Mouse (Mus musculus): ENCODE measurements around the gene Eif3i.

The Eif3i gene

DNA sequence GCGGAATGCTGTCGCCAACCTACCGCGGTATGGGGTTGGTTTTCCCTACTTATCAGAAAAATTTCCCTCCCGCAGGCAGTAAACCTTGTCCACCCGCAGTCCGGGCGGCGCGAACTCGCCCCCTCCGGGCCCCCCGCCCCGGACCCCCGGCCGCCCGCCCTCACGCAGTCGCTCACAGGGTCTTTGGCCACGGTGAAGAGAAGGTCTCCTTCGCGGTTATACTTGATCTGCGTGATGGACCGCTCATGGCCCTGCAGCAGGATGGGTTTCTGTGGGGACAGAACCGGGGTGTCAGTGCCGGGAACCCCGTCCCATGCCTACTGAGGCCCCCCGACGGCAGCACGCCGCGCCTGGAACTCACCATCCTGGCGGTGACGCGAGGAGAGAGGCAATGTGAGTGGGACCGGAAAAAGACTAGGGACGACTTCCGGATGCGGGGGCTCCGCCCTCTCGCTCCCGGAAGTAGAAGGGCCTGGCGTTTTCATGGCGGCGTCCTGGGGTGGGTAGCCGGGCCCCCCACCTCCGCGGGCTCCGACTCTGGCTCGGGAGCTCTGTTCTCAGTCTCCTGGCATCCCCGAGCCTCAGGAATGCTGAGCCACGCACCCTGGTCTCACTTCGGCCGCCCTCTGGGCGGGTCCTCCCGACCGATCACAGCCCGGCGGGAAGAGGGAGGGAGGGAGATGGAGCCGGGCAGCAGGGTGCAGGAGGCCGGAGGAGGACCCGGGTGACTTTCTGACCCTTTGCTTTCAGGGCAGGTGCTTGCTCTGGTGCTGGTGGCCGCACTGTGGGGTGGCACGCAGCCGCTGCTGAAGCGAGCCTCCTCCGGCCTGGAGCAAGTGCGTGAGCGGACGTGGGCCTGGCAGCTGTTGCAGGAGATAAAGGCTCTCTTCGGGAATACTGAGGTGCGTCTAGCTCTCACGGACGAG lies at the start of gene Eif3i, which contains the start of gene Tmem234:
Gene Eif3i, minus strand, starts transcription at position 416 of the 926 bp plus-strand sequence.
Gene Tmem234, plus strand, starts transcription at position 436 of the 926 bp plus-strand sequence.
- Histone ChIP-seq H3K4me1 (replicated peaks; ENCODE audit: low read depth, low read length) (peaks cover 68% of the 10 kb centered on the region), H3K36me3 (ENCODE audit: insufficient read depth, low read length) (peaks cover 76% of the 10 kb centered on the region), H3K9me3 (ENCODE audit: low read length) (no peaks in the 10 kb centered on the region), H3K4me3 (replicated peaks; ENCODE audit: low read length) (peak within 1 kb of the TSS; percentile 100), H3K27me3 (ENCODE audit: insufficient read depth, low read length) (no peaks in the 10 kb centered on the region)
- no peak for TF ChIP-seq CTCF (conservative IDR thresholded peaks at IDR 0.05; ENCODE audit: low read length)
- no peak for TF ChIP-seq POU5F1 (IDR thresholded peaks at IDR 0.05; ENCODE audit: borderline replicate concordance, low read length)
- TF ChIP-seq NANOG (IDR thresholded peaks at IDR 0.05; ENCODE audit: borderline replicate concordance, low read length): no peak

DNA sequence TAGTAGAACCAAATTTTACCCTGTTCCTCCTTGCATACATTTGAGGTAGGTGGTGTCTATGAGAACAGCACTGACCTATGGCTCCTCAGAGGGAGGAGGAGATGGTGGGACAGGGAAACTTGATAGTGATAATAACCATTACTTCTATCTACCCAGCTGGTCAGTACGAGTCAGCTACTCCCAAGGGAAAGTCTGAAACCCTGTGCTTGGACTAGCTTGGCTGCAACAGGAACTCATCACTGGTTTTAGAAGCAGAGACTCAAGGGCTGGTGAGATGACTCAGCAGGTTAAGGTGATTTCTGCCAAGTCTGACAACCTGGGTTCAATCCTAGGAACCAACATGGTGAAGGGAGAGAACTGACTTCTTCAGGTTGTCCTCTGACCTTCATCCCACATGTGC lies 48.2 kb upstream of the Eif3i start:
- Histone ChIP-seq H3K9me3 (ENCODE audit: low read length) (no peaks in the 10 kb centered on the region), H3K4me3 (replicated peaks; ENCODE audit: low read length) (no peak overlapping the region), H3K27me3 (ENCODE audit: insufficient read depth, low read length) (no peaks in the 10 kb centered on the region), H3K36me3 (ENCODE audit: insufficient read depth, low read length) (peaks cover 95% of the 10 kb centered on the region), H3K4me1 (replicated peaks; ENCODE audit: low read depth, low read length) (no peaks in the 10 kb centered on the region)
- TF ChIP-seq NANOG (IDR thresholded peaks at IDR 0.05; ENCODE audit: borderline replicate concordance, low read length) (no peak), POU5F1 (IDR thresholded peaks at IDR 0.05; ENCODE audit: borderline replicate concordance, low read length) (no peak), CTCF (conservative IDR thresholded peaks at IDR 0.05; ENCODE audit: low read length) (no peak)

DNA sequence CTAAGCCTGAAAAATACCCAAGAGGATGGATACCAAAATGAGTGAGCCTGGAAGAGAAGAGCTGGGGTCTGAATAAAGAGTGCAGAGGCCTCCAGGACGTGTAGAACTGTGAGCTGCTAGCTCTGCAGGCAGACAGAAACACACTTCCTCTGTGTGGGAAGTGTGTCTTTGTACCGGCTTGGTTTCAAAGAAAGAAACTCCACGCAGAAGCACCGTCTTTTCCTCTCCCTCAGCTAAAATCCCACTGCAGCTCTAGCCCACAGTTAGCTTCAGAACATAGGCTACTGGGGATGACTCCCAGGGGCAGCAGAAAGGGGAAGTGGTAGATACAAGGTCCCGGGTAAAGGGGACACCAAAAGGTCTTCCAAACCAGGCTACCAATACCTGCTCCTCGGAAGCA lies 44.8 kb upstream of the Eif3i start:
- Histone ChIP-seq H3K36me3 (ENCODE audit: insufficient read depth, low read length) (peaks cover 67% of the 10 kb centered on the region), H3K4me1 (replicated peaks; ENCODE audit: low read depth, low read length) (peaks cover 12% of the 10 kb centered on the region), H3K4me3 (replicated peaks; ENCODE audit: low read length) (no peak overlapping the region), H3K27me3 (ENCODE audit: insufficient read depth, low read length) (no peaks in the 10 kb centered on the region), H3K9me3 (ENCODE audit: low read length) (no peaks in the 10 kb centered on the region)
- TF ChIP-seq NANOG (IDR thresholded peaks at IDR 0.05; ENCODE audit: borderline replicate concordance, low read length) (no peak), CTCF (conservative IDR thresholded peaks at IDR 0.05; ENCODE audit: low read length) (no peak), POU5F1 (IDR thresholded peaks at IDR 0.05; ENCODE audit: borderline replicate concordance, low read length) (no peak)

DNA sequence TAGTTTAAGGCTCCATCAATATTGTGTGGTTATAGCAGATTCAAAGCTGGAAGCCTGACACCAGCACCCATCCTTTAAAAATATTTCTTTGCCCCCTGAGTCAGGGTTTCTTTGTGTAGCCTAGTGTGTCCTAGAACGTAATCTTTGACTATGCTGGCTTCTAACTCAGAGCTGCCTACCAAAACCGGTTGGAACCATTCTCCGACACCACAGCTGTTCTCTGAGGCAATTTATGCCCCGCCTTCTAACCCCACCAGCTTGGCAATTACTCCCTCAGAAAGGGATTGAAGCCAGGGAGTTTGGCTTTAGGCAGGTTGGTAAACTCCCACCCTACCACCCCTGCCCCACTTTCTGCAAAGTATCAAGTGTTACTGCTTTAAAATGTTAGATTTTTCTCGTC lies 41.3 kb upstream of the Eif3i start:
- TF ChIP-seq NANOG (IDR thresholded peaks at IDR 0.05; ENCODE audit: borderline replicate concordance, low read length) (no peak), POU5F1 (IDR thresholded peaks at IDR 0.05; ENCODE audit: borderline replicate concordance, low read length) (no peak), CTCF (conservative IDR thresholded peaks at IDR 0.05; ENCODE audit: low read length) (no peak)
- no peaks in the 10 kb centered on the region for H3K9me3 ChIP-seq (ENCODE audit: low read length)
- peak overlapping the region; percentile 88 for H3K4me3 ChIP-seq (replicated peaks; ENCODE audit: low read length)
- H3K4me1 ChIP-seq (replicated peaks; ENCODE audit: low read depth, low read length): peaks cover 39% of the 10 kb centered on the region
- no peaks in the 10 kb centered on the region for H3K27me3 ChIP-seq (ENCODE audit: insufficient read depth, low read length)
- peaks cover 64% of the 10 kb centered on the region for H3K36me3 ChIP-seq (ENCODE audit: insufficient read depth, low read length)

DNA sequence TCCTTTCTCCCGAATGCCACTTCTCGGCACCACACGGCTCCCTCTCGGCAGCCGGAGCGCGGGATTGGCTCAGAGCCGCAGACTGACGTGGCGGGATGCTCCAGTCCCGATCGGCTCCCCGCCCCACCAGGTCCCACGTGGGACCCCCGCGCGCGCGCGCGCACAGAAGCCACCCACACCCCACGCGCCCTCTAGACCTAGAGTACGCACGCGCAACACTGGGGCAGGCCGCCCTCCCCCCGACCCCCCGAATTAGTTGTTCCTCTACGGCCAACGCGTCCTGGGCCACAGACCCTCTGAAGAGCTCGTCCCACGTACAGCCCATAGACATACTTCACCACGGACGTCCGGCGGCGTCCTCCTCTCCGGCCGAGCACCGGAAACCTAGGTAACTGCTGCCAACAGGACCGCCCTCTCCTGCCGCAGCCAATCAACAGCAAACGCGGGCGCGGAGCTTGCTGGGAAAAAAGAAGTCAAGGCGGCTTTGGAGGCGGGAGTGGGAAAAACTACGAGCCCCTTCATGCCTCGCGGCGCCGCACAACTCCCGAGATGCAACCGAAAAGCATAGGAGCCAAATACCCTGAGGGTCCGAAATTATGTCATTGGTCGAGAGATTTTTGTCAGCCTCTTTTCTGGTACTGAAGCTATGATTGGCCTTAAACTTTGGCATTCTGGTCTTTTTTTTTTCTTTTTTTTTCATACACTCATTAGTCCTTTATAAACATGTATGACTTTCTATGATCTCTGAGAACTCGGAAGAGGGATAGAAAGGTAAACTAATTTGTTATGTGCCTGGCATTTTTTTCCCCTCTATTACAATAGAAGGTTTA lies 40.4 kb upstream of the Eif3i start, which contains the start of gene Txlna:
Gene Txlna, minus strand, starts transcription at position 428 of the 830 bp plus-strand sequence.
- Histone ChIP-seq H3K4me1 (replicated peaks; ENCODE audit: low read depth, low read length) (peaks cover 44% of the 10 kb centered on the region), H3K36me3 (ENCODE audit: insufficient read depth, low read length) (peaks cover 64% of the 10 kb centered on the region), H3K27me3 (ENCODE audit: insufficient read depth, low read length) (no peaks in the 10 kb centered on the region), H3K4me3 (replicated peaks; ENCODE audit: low read length) (peak within 1 kb of the TSS; percentile 88), H3K9me3 (ENCODE audit: low read length) (no peaks in the 10 kb centered on the region)
- no peak for TF ChIP-seq CTCF (conservative IDR thresholded peaks at IDR 0.05; ENCODE audit: low read length)

DNA sequence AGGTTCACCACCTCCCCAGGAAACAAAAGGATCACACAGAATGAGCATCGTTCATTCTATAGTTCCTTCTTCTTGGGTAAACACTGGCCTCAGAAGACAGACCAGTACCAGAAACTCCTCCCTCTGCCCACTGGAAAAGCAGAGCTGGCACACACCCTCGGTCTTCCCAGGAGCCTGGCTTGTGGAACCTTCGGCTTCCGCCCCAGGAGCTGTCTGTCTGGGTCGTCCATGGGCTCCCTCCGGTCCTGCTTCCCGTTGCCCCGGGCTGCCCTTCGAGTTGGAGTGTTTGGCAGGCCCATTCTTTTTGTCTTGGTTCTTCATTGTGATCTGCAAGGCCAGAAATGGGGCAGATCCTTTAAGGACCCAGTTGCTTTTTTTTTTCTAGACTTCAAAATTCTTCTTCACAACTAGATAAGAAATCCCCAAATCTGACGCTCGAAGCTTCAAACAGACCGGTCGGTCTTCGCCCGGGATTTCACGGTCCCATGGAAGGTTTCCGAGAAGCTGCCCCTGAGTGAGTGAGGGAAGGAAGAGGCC lies 39.7 kb upstream of the Eif3i start:
- Histone ChIP-seq H3K4me1 (replicated peaks; ENCODE audit: low read depth, low read length) (peaks cover 45% of the 10 kb centered on the region), H3K36me3 (ENCODE audit: insufficient read depth, low read length) (peaks cover 64% of the 10 kb centered on the region), H3K27me3 (ENCODE audit: insufficient read depth, low read length) (no peaks in the 10 kb centered on the region), H3K9me3 (ENCODE audit: low read length) (no peaks in the 10 kb centered on the region), H3K4me3 (replicated peaks; ENCODE audit: low read length) (peak overlapping the region; percentile 88)
- TF ChIP-seq POU5F1 (IDR thresholded peaks at IDR 0.05; ENCODE audit: borderline replicate concordance, low read length): no peak
- TF ChIP-seq NANOG (IDR thresholded peaks at IDR 0.05; ENCODE audit: borderline replicate concordance, low read length): no peak
- no peak for TF ChIP-seq CTCF (conservative IDR thresholded peaks at IDR 0.05; ENCODE audit: low read length)

DNA sequence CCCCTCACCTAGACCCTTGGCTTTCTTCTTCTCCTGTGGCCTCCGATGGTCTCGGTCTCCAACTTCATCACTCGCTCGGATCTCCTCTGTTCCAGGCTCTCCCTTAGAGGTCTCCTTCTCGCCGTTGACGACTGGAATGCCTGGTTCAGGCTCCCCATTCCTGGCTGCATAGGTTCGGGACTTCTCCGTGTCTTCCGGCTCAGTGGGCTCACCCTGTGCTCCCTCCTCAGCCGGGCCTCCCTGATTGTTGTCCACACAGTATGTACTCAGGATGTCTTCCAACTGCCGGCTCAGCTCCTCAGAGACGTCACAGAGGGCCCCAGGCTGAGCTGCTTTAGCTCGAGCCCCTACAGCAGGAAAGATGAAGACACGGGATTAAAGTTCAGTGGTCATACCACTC lies 38.8 kb upstream of the Eif3i start:
- H3K27me3 ChIP-seq (ENCODE audit: insufficient read depth, low read length): no peaks in the 10 kb centered on the region
- H3K4me3 ChIP-seq (replicated peaks; ENCODE audit: low read length): peak overlapping the region; percentile 88

DNA sequence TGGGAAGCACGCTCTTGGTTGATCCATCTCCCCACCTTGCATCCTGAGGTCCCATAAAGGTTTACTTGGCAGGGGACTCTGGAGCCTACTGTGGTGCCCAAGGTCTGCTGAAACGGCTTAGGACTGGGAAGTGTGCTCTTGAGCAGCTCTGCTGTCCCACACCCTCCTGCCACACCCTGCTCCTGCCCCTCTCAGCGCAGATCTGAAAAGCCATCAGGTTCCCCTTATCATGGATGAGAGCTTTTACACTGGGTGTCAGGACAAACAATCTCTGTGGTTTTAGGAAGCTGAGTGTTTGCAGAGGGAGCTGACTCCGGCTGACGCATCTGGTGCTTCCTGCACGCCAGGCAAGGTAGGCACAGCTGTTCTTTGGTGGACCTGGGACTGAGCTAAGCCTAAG lies 33.4 kb upstream of the Eif3i start:
- peaks cover 98% of the 10 kb centered on the region for H3K36me3 ChIP-seq (ENCODE audit: insufficient read depth, low read length)
- no peaks in the 10 kb centered on the region for H3K9me3 ChIP-seq (ENCODE audit: low read length)
- peaks cover 48% of the 10 kb centered on the region for H3K4me1 ChIP-seq (replicated peaks; ENCODE audit: low read depth, low read length)
- no peak for TF ChIP-seq NANOG (IDR thresholded peaks at IDR 0.05; ENCODE audit: borderline replicate concordance, low read length)
- no peak overlapping the region for H3K4me3 ChIP-seq (replicated peaks; ENCODE audit: low read length)
- H3K27me3 ChIP-seq (ENCODE audit: insufficient read depth, low read length): no peaks in the 10 kb centered on the region

More for the DNA sequence above, 38.8 kb upstream of the Eif3i start:
- peaks cover 51% of the 10 kb centered on the region for H3K4me1 ChIP-seq (replicated peaks; ENCODE audit: low read depth, low read length)
- H3K36me3 ChIP-seq (ENCODE audit: insufficient read depth, low read length): peaks cover 64% of the 10 kb centered on the region
- TF ChIP-seq CTCF (conservative IDR thresholded peaks at IDR 0.05; ENCODE audit: low read length) (no peak), NANOG (IDR thresholded peaks at IDR 0.05; ENCODE audit: borderline replicate concordance, low read length) (no peak), POU5F1 (IDR thresholded peaks at IDR 0.05; ENCODE audit: borderline replicate concordance, low read length) (no peak)
- H3K9me3 ChIP-seq (ENCODE audit: low read length): no peaks in the 10 kb centered on the region
